Mouse (Mus musculus) neural tube, embryonic 11.5 days (tissue): Measurements from ENCODE around the gene Mapkapk2. TPM values are rescaled to one million over a fixed set of nuclear protein-coding genes. Genes with fewer than 3 reads are reported as not detected.
"Not testable (repeated sequence)": the region's sequence is repeated elsewhere in the genome, so short reads cannot be mapped to it uniquely, and the experiment has no call there.

ENCODE experiments used
- ATAC-seq: fragments of 200-750 bp; cut with Nextera tagmentation; 2 replicates; pipeline ENCODE4 v1.8.0; 2017; ENCODE audit warnings: moderate number of reproducible peaks, mild to moderate bottlenecking, moderate TSS enrichment, moderate library complexity; ENCODE audit not compliant: insufficient read depth, low FRiP score, low TSS enrichment
- DNase-seq: peaks from one replicate; pipeline ENCODE4 v3.0.0-alpha.2; 2015; ENCODE audit warnings: low spot score
- H3K27ac ChIP-seq: fragments of 300-500 bp; sonication (generic); 2 replicates; pipeline ENCODE4 v1.5.1; 2014; ENCODE audit warnings: low read depth, mild to moderate bottlenecking, low read length
- H3K27me3 ChIP-seq: fragments of 300-500 bp; sonication (generic); 2 replicates; pipeline ENCODE4 v1.6.1; 2014; ENCODE audit warnings: mild to moderate bottlenecking, low read length, mixed read lengths; ENCODE audit not compliant: control insufficient read depth, insufficient read depth
- H3K36me3 ChIP-seq: fragments of 300-500 bp; sonication (generic); 2 replicates; pipeline ENCODE4 v1.6.1; 2014; ENCODE audit warnings: mild to moderate bottlenecking, low read length, moderate library complexity, mixed read lengths; ENCODE audit not compliant: control insufficient read depth, insufficient read depth
- H3K4me1 ChIP-seq: fragments of 300-500 bp; sonication (generic); 2 replicates; pipeline ENCODE4 v1.6.1; 2014; ENCODE audit warnings: low read length, mixed read lengths; ENCODE audit not compliant: control insufficient read depth, insufficient read depth
- H3K4me2 ChIP-seq: fragments of 300-500 bp; sonication (generic); 2 replicates; pipeline ENCODE4 v1.6.1; 2014; ENCODE audit warnings: low read depth, mild to moderate bottlenecking, moderate library complexity
- H3K4me3 ChIP-seq: fragments of 300-500 bp; sonication (generic); 2 replicates; pipeline ENCODE4 v1.5.1; 2014; ENCODE audit warnings: low read depth, low read length
- H3K9ac ChIP-seq: fragments of 300-500 bp; sonication (generic); 2 replicates; pipeline ENCODE4 v1.6.1; 2014; ENCODE audit warnings: mild to moderate bottlenecking, low read length
- H3K9me3 ChIP-seq: fragments of 300-500 bp; sonication (generic); 2 replicates; pipeline ENCODE4 v1.6.1; 2016; ENCODE audit warnings: low read length; ENCODE audit not compliant: control insufficient read depth
- WGBS: fragments of 180-500 bp; shearing (Covaris S2); extraction: QIAGEN DNeasy Blood & Tissue Kit; methylation state at CpG from one replicate; pipeline ENCODE4 v1.1.7; 2014; 5-methylcytosine and 5-hydroxymethylcytosine counted together
- polyA plus RNA-seq: library from polyadenylated mRNA; unstranded; fragments of >200 nt; fragmentation: Nextera tagmentation; extraction: Ambion mirVana; gene quantifications from 2 replicates; pipeline ENCODE4 v1.2.1, GENCODE M21; 2014

The Mapkapk2 gene
- polyA plus RNA-seq, 1 experiment from 2014 or later: 36.5 TPM

- DNase-seq (no peak), ATAC-seq (no peak)
- 87% methylated on average over 4 of the region's 4 CpGs for WGBS
- no peak overlapping the region for H3K27ac ChIP-seq
- H3K9me3 ChIP-seq: no peaks in the 10 kb centered on the region
- H3K36me3 ChIP-seq: no peaks in the 10 kb centered on the region
- no peaks in the 10 kb centered on the region for H3K4me1 ChIP-seq
- no peaks in the 10 kb centered on the region for H3K27me3 ChIP-seq
- no peak overlapping the region for H3K4me2 ChIP-seq
- H3K4me3 ChIP-seq: no peak overlapping the region
- no peak overlapping the region for H3K9ac ChIP-seq
These were observed 71.8 kb downstream of the Mapkapk2 start for GRCm38 (mm10) chr1:131025843-131026190.

GRCm38 (mm10) chr1:131024900-131025842 lies 72.5 kb downstream of the Mapkapk2 start:
- H3K9ac ChIP-seq: no peak overlapping the region
- WGBS: 85% methylated on average over 8 of the region's 8 CpGs
- H3K4me1 ChIP-seq: no peaks in the 10 kb centered on the region
- ATAC-seq (no peak), DNase-seq (no peak)
- H3K9me3 ChIP-seq: no peaks in the 10 kb centered on the region
- H3K4me2 ChIP-seq: no peak overlapping the region
- no peak overlapping the region for H3K27ac ChIP-seq
- H3K36me3 ChIP-seq: no peaks in the 10 kb centered on the region
- no peak overlapping the region for H3K4me3 ChIP-seq
- H3K27me3 ChIP-seq: no peaks in the 10 kb centered on the region

GRCm38 (mm10) chr1:131023250-131023858 lies 74.3 kb downstream of the Mapkapk2 start:
- DNase-seq, H3K36me3 ChIP-seq, H3K27me3 ChIP-seq, H3K4me1 ChIP-seq, H3K27ac ChIP-seq, H3K9ac ChIP-seq, H3K4me2 ChIP-seq, H3K4me3 ChIP-seq, ATAC-seq, H3K9me3 ChIP-seq: not testable (repeated sequence)
- 88% methylated on average over 4 of the region's 4 CpGs for WGBS

GRCm38 (mm10) chr1:131022591-131023249 lies 74.9 kb downstream of the Mapkapk2 start:
- H3K9me3 ChIP-seq: no peaks in the 10 kb centered on the region
- no peak overlapping the region for H3K4me2 ChIP-seq
- H3K27ac ChIP-seq: no peak overlapping the region
- H3K27me3 ChIP-seq: no peaks in the 10 kb centered on the region
- H3K4me1 ChIP-seq: no peaks in the 10 kb centered on the region
- ATAC-seq (no peak), DNase-seq (no peak)
- H3K36me3 ChIP-seq: no peaks in the 10 kb centered on the region
- no peak overlapping the region for H3K4me3 ChIP-seq
- WGBS: 63% methylated on average over 5 of the region's 5 CpGs
- no peak overlapping the region for H3K9ac ChIP-seq

- ATAC-seq (no peak), DNase-seq (no peak)
- Histone ChIP-seq H3K27me3 (no peaks in the 10 kb centered on the region), H3K9me3 (no peaks in the 10 kb centered on the region), H3K4me3 (no peak overlapping the region), H3K4me1 (no peaks in the 10 kb centered on the region), H3K27ac (no peak overlapping the region), H3K36me3 (no peaks in the 10 kb centered on the region), H3K4me2 (no peak overlapping the region), H3K9ac (no peak overlapping the region)
- 79% methylated on average over 11 of the region's 11 CpGs for WGBS
These were observed 75.6 kb downstream of the Mapkapk2 start for GRCm38 (mm10) chr1:131021900-131022590.

GRCm38 (mm10) chr1:131021438-131021837 lies 76.2 kb downstream of the Mapkapk2 start:
- H3K4me1 ChIP-seq: no peaks in the 10 kb centered on the region
- no peaks in the 10 kb centered on the region for H3K36me3 ChIP-seq
- H3K4me2 ChIP-seq: no peak overlapping the region
- no peak overlapping the region for H3K4me3 ChIP-seq
- no peaks in the 10 kb centered on the region for H3K27me3 ChIP-seq
- H3K27ac ChIP-seq: no peak overlapping the region
- ATAC-seq (no peak), DNase-seq (no peak)
- no peak overlapping the region for H3K9ac ChIP-seq
- H3K9me3 ChIP-seq: no peaks in the 10 kb centered on the region
- WGBS: 71% methylated on average over 9 of the region's 9 CpGs

GRCm38 (mm10) chr1:131020425-131021310 lies 77.0 kb downstream of the Mapkapk2 start:
- DNase-seq (no peak), ATAC-seq (no peak)
- Histone ChIP-seq H3K9me3 (no peaks in the 10 kb centered on the region), H3K4me1 (no peaks in the 10 kb centered on the region), H3K27me3 (no peaks in the 10 kb centered on the region), H3K4me2 (no peak overlapping the region), H3K9ac (no peak overlapping the region), H3K36me3 (no peaks in the 10 kb centered on the region), H3K27ac (no peak overlapping the region), H3K4me3 (no peak overlapping the region)
- WGBS: 58% methylated on average over 12 of the region's 12 CpGs
